Mouse (Mus musculus) small intestine, adult 2 months (tissue): ENCODE results near the gene Nfkbid. TPM values are rescaled to one million over a fixed set of nuclear protein-coding genes. Genes with fewer than 3 reads are reported as not detected.

Experiments used
- H3K27ac ChIP-seq: fragments of 200-500 bp; 2 replicates; pipeline ENCODE4 v1.5.1; 2012; ENCODE audit warnings: low read depth, low read length, control low read depth, inconsistent platforms; ENCODE audit not compliant: insufficient read depth
- H3K27me3 ChIP-seq: fragments of 200-500 bp; 2 replicates; pipeline ENCODE4 v1.6.1; 2012; ENCODE audit warnings: mild to moderate bottlenecking, moderate library complexity, low read length, inconsistent platforms; ENCODE audit not compliant: control insufficient read depth, insufficient read depth
- H3K36me3 ChIP-seq: fragments of 200-500 bp; 2 replicates; pipeline ENCODE4 v1.6.1; 2012; ENCODE audit warnings: mild to moderate bottlenecking, low read length, control low read depth, inconsistent platforms; ENCODE audit not compliant: control insufficient read depth, insufficient read depth
- H3K4me1 ChIP-seq: fragments of 200-500 bp; 2 replicates; pipeline ENCODE4 v1.6.1; 2012; ENCODE audit warnings: low read length, inconsistent platforms, mixed read lengths; ENCODE audit not compliant: control insufficient read depth, insufficient read depth, insufficient read length
- H3K4me3 ChIP-seq: fragments of 200-500 bp; 2 replicates; pipeline ENCODE4 v1.5.1; 2012; ENCODE audit warnings: low read depth, mild to moderate bottlenecking, control low read depth, inconsistent platforms, low read length, moderate library complexity
- CTCF ChIP-seq: fragments of 200-500 bp; IDR thresholded peaks from 2 replicates; pipeline ENCODE4 v1.5.1; 2012; ENCODE audit warnings: low read depth, mild to moderate bottlenecking, control low read depth, inconsistent platforms, low read length, moderate library complexity, mixed read lengths; ENCODE audit not compliant: insufficient replicate concordance, insufficient read length; ENCODE audit errors: extremely low read depth
- POLR2A ChIP-seq: fragments of 200-500 bp; IDR thresholded peaks from 2 replicates; pipeline ENCODE4 v1.6.1; 2012; ENCODE audit warnings: low read depth, mild to moderate bottlenecking, control low read depth, inconsistent platforms, low read length, moderate library complexity
- WGBS: fragments of 180-500 bp; shearing (Covaris S2); methylation state at CpG from one replicate; pipeline ENCODE4 v1.1.7; 2018; 5-methylcytosine and 5-hydroxymethylcytosine counted together
- polyA plus RNA-seq: library from polyadenylated mRNA; depleted of rRNA; stranded (reverse); fragments of >200 nt; gene quantifications from 2 replicates; pipeline ENCODE4 v1.2.3, GENCODE M21; 2012

Gene Nfkbid
- polyA plus RNA-seq, 1 experiment = 9.2 TPM

DNA sequence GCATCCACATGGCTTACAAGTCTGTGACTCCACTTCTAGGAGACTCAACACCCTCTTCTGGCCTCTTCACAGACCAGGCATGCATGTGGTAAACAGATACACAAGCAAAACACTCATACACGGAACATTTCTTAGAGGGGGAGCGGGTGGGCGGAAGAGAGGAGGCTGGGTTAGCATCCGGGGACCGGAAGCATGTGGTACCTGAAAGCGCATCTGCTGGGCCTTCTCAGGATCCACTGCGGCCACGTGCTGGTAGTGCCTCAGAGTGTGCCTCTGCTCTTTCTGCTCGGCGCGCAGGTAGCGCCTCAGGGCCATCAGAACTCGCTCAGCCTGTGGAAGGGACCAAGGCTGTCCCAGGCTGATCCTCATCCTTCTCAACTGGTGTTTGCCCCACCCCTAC lies 18.2 kb downstream of the Nfkbid start:
- Histone ChIP-seq H3K27me3 (0 out of 2 replicates have a peak, but pooled peaks cover 4% of the 10 kb centered on the region), H3K36me3 (peaks cover 7% of the 10 kb centered on the region), H3K4me3 (no peak overlapping the region), H3K4me1 (peaks cover 6% of the 10 kb centered on the region), H3K27ac (no peak overlapping the region)
- TF ChIP-seq POLR2A = no peak
- no peak for TF ChIP-seq CTCF
- WGBS = 81% methylated on average over 13 of the region's 13 CpGs

DNA sequence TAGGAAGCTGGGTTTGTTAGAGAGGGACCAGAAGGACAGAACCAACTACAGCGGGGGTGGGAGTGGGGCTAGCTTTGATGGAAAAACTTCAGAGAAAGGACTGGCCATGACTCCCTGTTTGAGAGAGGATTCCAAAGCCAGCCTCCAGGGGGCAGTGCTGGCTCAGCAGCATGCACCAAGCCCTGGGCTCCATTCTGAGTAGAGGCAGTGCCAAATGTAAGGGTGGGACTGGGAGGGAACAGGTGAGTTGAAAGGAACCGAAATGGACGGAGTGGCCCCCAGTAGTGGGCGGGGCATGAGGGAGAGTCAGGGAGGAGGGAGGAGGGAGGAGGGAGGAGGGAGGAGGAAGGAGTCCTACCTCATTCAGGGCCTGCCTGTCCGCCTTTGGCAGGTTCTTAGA lies 19.2 kb downstream of the Nfkbid start:
- 0 out of 2 replicates have a peak, but pooled peaks cover 4% of the 10 kb centered on the region for H3K27me3 ChIP-seq
- WGBS = 5% methylated on average over 5 of the region's 5 CpGs
- TF ChIP-seq CTCF = peak; percentile 77; the same call in 1 of the 2 replicates
- TF ChIP-seq POLR2A = no peak

DNA sequence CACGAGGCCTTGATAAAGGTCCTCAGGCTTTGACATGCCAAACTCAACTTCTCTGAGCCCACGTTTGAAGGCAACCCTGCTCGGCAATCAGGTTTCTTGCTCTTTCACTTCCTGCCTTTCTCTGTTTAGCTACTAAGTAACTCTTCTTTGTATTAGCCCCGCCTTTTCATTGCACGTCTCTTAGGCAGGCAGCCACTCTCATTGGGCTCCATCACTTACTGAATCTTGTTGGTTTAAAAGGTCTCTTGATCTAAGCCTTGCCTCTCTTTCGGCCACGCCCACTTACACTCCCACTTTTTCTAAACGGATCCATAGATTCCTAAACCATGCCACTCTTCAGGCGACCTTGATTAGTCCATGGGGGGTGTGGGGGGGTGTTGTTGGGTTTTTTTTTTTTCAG lies 22.2 kb downstream of the Nfkbid start:
- Histone ChIP-seq H3K4me3 (peak overlapping the region; percentile 70), H3K4me1 (peaks cover 18% of the 10 kb centered on the region), H3K27me3 (0 out of 2 replicates have a peak, but pooled peaks cover 4% of the 10 kb centered on the region), H3K27ac (no peak overlapping the region), H3K36me3 (peaks cover 3% of the 10 kb centered on the region; the same call in 1 of the 2 replicates)
- whole genome bisulfite sequencing = 15% methylated on average over 9 of the region's 9 CpGs
- TF ChIP-seq CTCF = no peak

More for the DNA sequence above, 19.2 kb downstream of the Nfkbid start:
- Histone ChIP-seq H3K27ac (no peak overlapping the region), H3K36me3 (peaks cover 4% of the 10 kb centered on the region; the same call in 1 of the 2 replicates), H3K4me1 (peaks cover 10% of the 10 kb centered on the region), H3K4me3 (no peak overlapping the region)

DNA sequence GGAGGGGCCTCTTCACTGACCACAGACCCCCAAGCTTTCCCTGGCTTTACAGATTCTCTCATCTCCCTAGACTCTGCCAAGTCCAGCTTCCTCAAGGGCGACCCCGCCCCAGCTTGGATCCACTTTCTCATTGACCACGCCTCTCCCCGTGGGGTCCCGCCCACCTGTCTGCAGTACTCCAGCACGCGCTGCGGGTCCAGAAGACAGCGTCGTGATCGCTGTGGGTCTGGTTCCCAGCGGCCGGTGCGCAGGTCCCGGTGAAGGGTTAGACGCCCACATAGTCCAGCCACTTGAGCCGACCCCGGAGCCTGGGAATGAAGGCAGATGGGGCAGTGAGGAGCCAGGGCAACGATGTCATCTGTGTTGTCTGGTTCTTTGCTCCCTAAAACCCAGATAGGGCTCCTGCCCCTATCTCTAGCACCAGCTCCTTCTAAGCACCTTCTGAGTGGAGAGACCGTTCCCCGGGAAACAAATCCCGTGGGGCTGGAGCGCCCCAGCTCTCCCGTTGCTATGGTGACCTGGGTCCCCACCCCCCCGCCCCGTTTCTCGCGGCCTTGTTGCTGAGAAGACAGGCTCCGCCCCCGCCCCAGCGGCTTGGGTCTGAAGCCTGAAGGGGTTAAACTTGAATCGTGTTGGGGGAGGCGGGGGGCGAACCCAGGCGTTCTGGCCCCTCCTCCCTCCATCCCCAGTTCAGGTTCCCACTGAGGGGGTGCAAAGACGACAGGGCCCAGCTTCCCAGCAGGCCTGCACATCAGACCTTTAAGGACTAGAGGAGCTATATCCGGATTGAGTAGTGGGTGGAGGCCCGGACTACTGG lies 22.8 kb downstream of the Nfkbid start:
- Histone ChIP-seq H3K27me3 (0 out of 2 replicates have a peak, but pooled peaks cover 4% of the 10 kb centered on the region), H3K4me3 (peak overlapping the region; percentile 70), H3K27ac (no peak overlapping the region), H3K36me3 (peaks cover 3% of the 10 kb centered on the region; the same call in 1 of the 2 replicates), H3K4me1 (peaks cover 18% of the 10 kb centered on the region)
- no peak for TF ChIP-seq CTCF
- TF ChIP-seq POLR2A = no peak
- 2% methylated on average over 38 of the region's 38 CpGs for WGBS

DNA sequence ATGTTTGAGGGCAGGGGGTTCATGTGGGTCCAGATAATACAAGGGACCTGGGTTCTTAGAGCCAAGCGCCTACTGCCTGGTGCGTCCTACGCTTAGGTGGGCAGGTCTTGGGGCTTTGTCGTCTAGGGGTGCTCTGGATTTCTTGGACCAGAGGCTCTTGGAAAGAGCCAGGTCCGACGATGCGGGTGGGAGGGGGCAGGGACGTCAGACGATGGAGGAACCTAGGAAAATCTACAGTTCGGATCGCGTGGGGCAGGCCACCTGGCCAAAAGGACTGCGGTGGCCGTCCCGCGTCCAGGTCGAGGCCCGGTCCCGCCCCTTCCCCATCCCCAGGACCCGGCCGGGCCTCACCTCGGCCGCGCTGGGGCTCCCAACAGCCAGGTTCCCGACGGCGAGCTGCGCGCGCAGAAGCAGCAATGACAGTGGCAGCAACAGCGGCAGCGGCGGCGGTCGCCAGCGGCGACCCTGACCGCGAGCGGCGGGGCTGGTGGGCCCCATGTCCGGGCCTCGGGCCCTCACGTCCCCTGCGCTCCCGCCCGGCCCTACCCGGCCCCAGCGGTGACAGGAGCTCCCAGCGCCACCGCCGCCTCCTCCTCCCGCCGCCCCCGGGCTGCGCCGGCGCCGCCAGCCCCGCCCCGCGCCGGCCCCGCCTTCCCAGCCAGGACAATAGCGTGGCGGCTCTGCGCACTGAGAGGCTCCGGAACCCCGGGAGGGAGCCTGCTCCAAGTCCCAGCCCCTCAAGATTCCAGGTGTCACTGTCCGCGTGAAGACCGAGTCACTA lies 23.6 kb downstream of the Nfkbid start, which contains the start of gene Aplp1:
TSS of gene Aplp1 (minus strand) at position 565 of the 781 bp plus-strand sequence.
- TF ChIP-seq CTCF = no peak
- TF ChIP-seq POLR2A = no peak
- peaks cover 18% of the 10 kb centered on the region for H3K4me1 ChIP-seq
- peak within 1 kb of the TSS; percentile 71 for H3K27ac ChIP-seq
- H3K4me3 ChIP-seq = peak within 1 kb of the TSS; percentile 70
- 2% methylated on average over 71 of the region's 72 CpGs for WGBS
- 0 out of 2 replicates have a peak, but pooled peaks cover 4% of the 10 kb centered on the region for H3K27me3 ChIP-seq
- H3K36me3 ChIP-seq = peaks cover 3% of the 10 kb centered on the region; the same call in 1 of the 2 replicates

DNA sequence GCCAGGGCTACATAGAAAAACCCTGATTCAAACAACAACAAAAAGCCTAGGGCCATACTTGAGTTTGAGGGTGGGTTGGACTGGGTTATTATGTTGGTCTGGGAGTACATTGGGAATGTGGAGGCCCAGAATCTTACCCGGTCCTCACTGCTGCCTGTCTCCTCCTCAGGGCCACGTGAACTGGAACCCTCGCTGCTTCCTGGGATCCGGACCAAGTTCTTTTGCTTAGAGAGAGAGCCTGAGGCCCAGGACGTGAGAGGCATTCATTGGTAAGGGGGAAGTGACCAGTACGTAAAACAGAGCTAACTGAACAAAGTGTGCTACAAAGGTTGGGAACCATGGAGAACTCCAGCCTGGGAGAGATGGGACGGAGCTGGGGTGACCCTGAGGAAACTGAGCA lies 28.7 kb downstream of the Nfkbid start:
- TF ChIP-seq POLR2A (no peak), CTCF (no peak)
- Histone ChIP-seq H3K4me1 (peaks cover 21% of the 10 kb centered on the region), H3K27ac (no peak overlapping the region), H3K36me3 (no peaks in the 10 kb centered on the region), H3K4me3 (no peak overlapping the region), H3K27me3 (peaks cover 10% of the 10 kb centered on the region)
- WGBS = 70% methylated on average over 7 of the region's 7 CpGs
